ENCODE assay signal across 20 mouse cellular contexts in the genomic region with DNA sequence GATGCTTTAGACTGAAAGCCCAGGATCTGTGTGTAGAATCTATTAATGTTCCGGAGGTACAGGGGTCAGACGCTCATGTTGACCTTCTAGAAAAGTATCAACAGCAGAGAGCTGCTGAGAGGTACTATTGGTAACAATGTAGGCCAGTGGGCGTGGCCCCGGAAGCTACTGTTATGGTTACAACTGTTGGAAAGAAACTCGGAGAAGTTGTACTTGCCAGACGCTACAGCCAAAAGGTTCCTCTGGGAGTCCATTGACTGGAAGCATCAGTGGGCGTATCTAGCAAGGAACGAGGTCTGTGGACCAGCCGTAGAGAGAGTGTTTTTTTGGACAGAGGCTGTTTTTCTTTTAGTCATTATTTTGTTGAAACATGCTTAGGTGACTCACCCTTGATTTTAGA. TPM values are rescaled to one million over a fixed set of nuclear protein-coding genes. Genes with fewer than 3 reads are reported as not detected.
DNase-seq lines count a peak whose midpoint lies in the region; ATAC-seq lines count a peak whose summit lies in the region.
"Had no signal": no experiment of that assay in that cellular context is flagged by ENCODE, and none has a peak within 500 bp of the region (broad histone marks: within the 10 kb centered on the region; RNA-seq: fewer than 3 reads in every experiment).

No protein-coding gene starts in this region.

- no peaks in the 10 kb centered on the region for H3K9me3 ChIP-seq in heart, embryonic 11.5 days (replicated peaks; ENCODE audit: control insufficient read depth, low read length)
- no peaks in the 10 kb centered on the region for H3K9me3 ChIP-seq in forebrain, embryonic 10.5 days
- H3K9me3 ChIP-seq: forebrain, embryonic 12.5 days; hindbrain, embryonic 13.5 days; liver, embryonic 13.5 days; neural tube, embryonic 15.5 days had no signal

- intact Hi-C loops in heart, postnatal 10 days (cut with DNase I): no loop called here

- H3K27ac ChIP-seq in heart, embryonic 11.5 days (ENCODE audit: low read depth, low read length): no peak overlapping the region
- H3K27ac ChIP-seq in forebrain, embryonic 10.5 days: no peak overlapping the region
- H3K27ac ChIP-seq: forebrain, embryonic 12.5 days; hindbrain, embryonic 13.5 days; left cerebral cortex, adult 2 months; liver, embryonic 13.5 days; neural tube, embryonic 15.5 days had no signal

- H3K36me3 ChIP-seq in heart, embryonic 11.5 days (ENCODE audit: control insufficient read depth, insufficient read depth, low read length): no peaks in the 10 kb centered on the region
- H3K36me3 ChIP-seq in forebrain, embryonic 10.5 days (replicated peaks): no peaks in the 10 kb centered on the region
- H3K36me3 ChIP-seq: forebrain, embryonic 12.5 days; hindbrain, embryonic 13.5 days; liver, embryonic 13.5 days; neural tube, embryonic 15.5 days had no signal

- no peaks in the 10 kb centered on the region for H3K4me1 ChIP-seq in heart, embryonic 11.5 days (ENCODE audit: control insufficient read depth, insufficient read depth, low read length)
- no peaks in the 10 kb centered on the region for H3K4me1 ChIP-seq in forebrain, embryonic 10.5 days
- H3K4me1 ChIP-seq: forebrain, embryonic 12.5 days; hindbrain, embryonic 13.5 days; liver, embryonic 13.5 days; neural tube, embryonic 15.5 days had no signal

- no peaks in the 10 kb centered on the region for H3K27me3 ChIP-seq in heart, embryonic 11.5 days (ENCODE audit: control insufficient read depth, insufficient read depth, low read length)
- H3K27me3 ChIP-seq in forebrain, embryonic 10.5 days (ENCODE audit: poor library complexity, severe bottlenecking): no peaks in the 10 kb centered on the region
- H3K27me3 ChIP-seq: forebrain, embryonic 12.5 days; hindbrain, embryonic 13.5 days; liver, embryonic 13.5 days; neural tube, embryonic 15.5 days had no signal

- WGBS in heart, embryonic 11.5 days (ENCODE audit: insufficient replicate concordance): 82% methylated on average over 9 of the region's 9 CpGs
- 92% methylated on average over 9 of the region's 9 CpGs for WGBS in forebrain, embryonic 10.5 days

- H3K4me3 ChIP-seq in heart, embryonic 11.5 days (ENCODE audit: low read depth, low read length): no peak overlapping the region
- no peak overlapping the region for H3K4me3 ChIP-seq in forebrain, embryonic 10.5 days
- H3K4me3 ChIP-seq: forebrain, embryonic 12.5 days; hindbrain, embryonic 13.5 days; left cerebral cortex, adult 2 months; liver, embryonic 13.5 days; neural tube, embryonic 15.5 days had no signal

- H3K4me2 ChIP-seq in heart, embryonic 11.5 days: no peak overlapping the region
- H3K4me2 ChIP-seq: forebrain, embryonic 12.5 days; hindbrain, embryonic 13.5 days; liver, embryonic 13.5 days; lung, embryonic 14.5 days; neural tube, embryonic 15.5 days had no signal

- ATAC-seq in heart, embryonic 11.5 days (replicated peaks; ENCODE audit: insufficient number of reproducible peaks, low FRiP score, low TSS enrichment): no peak
- no peak for ATAC-seq in erythroid progenitor cell, adult 5-6 weeks (replicated peaks; ENCODE audit: low FRiP score, poor library complexity, severe bottlenecking)
- ATAC-seq: inflammation-experienced regulatory T-cells, adult 6 months; midbrain, embryonic 16.5 days had no signal

- no peak overlapping the region for H3K9ac ChIP-seq in heart, embryonic 11.5 days (ENCODE audit: low read depth, low read length)
- H3K9ac ChIP-seq: forebrain, embryonic 12.5 days; hindbrain, embryonic 13.5 days; liver, embryonic 13.5 days; lung, embryonic 14.5 days; neural tube, embryonic 15.5 days had no signal

- DNase-seq in heart, adult 18-20 months: peak; percentile 79 to 85
- DNase-seq in gastrocnemius, postnatal 10 days: peak; percentile 43
- peak; percentile 76 to 78 for DNase-seq in heart, postnatal 10 days
- DNase-seq in testis, postnatal 14 days (ENCODE audit: low spot score): peak; percentile 71
- no peak for DNase-seq in forebrain, embryonic 10.5 days (ENCODE audit: extremely low spot score, low spot score)
- no peak for DNase-seq in cerebellum, adult 9-11 months
- DNase-seq: cerebellum, adult 18-20 months; kidney, adult 9 months; liver, embryonic 13.5 days; lung, embryonic 14.5 days; lung, postnatal 4 days; right cerebral cortex, postnatal 14 days had no signal

RNA-seq across cellular contexts. Expression of a gene that starts 14.5 kb away (rescaled TPM):
- total RNA-seq in heart, adult 18-20 months (2021): 100 to 1,000 TPM; 120 to 129 TPM
- polyA plus RNA-seq in heart, embryonic 11.5 days (2014; fragmentation: Nextera tagmentation; extraction: Ambion mirVana): 25.2 and 26.4 TPM in 2 replicates
- total RNA-seq in gastrocnemius, postnatal 10 days (2021): 10 to 100 TPM; 34.5 to 64.3 TPM
- total RNA-seq in heart, postnatal 10 days (2021): 10 to 100 TPM; 68.0 to 97.9 TPM
- total RNA-seq in erythroid progenitor cell, adult 5-6 weeks (2015; ENCODE audit: low replicate concordance): not detected in 2 replicates
- not detected in 2 replicates for total RNA-seq in erythroid progenitor cell, adult 5-6 weeks (2017; ENCODE audit: low replicate concordance)
- 11.2 and 11.7 TPM in 2 replicates for polyA plus RNA-seq in forebrain, embryonic 10.5 days (2016; fragmentation: Nextera tagmentation; extraction: Ambion mirVana)
- polyA plus RNA-seq: inflammation-experienced regulatory T-cells, adult 6 months had no signal

Comparison
In these comparisons a context has a peak if more than half of its experiments do, and no peak if none do; other contexts are left out.
1. DNase-seq: peak in heart, adult 18-20 months (2 of 2), gastrocnemius, postnatal 10 days (single experiment), heart, postnatal 10 days (2 of 2) and testis, postnatal 14 days (single experiment); none in forebrain, embryonic 10.5 days (single experiment) and cerebellum, adult 9-11 months (single experiment).
2. RNA of a gene that starts 14.5 kb away (total RNA-seq): 120 to 129 TPM in heart, adult 18-20 months, 68.0 to 97.9 TPM in heart, postnatal 10 days and 34.5 to 64.3 TPM in gastrocnemius, postnatal 10 days; not detected in erythroid progenitor cell, adult 5-6 weeks; every median in the first group is over 10 times any median in the second.